ENCODE assay signal across 20 mouse cellular contexts in the genomic region with DNA sequence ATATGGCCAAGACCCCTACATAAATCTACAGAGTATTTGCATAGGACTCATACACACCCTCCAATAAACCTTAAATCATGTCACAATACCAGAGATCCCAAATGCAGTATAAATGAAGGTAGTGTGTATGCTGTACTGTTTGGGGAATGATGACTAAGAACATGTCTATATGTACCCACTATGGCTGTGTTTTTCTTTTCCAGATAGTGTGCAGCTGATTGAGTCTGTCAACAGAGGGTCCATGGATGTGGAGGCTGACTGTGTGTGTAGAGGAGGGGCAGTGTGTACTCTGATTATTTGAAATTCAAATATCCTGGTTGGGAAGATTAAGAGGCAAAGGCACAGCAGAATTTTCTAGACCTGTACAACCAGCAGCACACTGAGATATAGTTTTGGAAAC.
"Had no signal": no experiment of that assay in that cellular context is flagged by ENCODE, and none has a peak within 500 bp of the region (broad histone marks: within the 10 kb centered on the region; RNA-seq: fewer than 3 reads in every experiment).

No protein-coding gene starts in this region.

- H3K9ac ChIP-seq: kidney, embryonic 15.5 days; liver, embryonic 14.5 days; liver, postnatal 0 days; lung, embryonic 14.5 days; midbrain, embryonic 12.5 days; midbrain, embryonic 15.5 days; neural tube, embryonic 12.5 days; neural tube, embryonic 15.5 days had no signal

- H3K4me2 ChIP-seq: kidney, embryonic 15.5 days; lung, embryonic 14.5 days; midbrain, embryonic 12.5 days; midbrain, embryonic 15.5 days; neural tube, embryonic 12.5 days; neural tube, embryonic 15.5 days had no signal

- H3K9me3 ChIP-seq: kidney, embryonic 15.5 days; midbrain, embryonic 12.5 days; midbrain, embryonic 15.5 days; neural tube, embryonic 12.5 days; neural tube, embryonic 15.5 days had no signal

- DNase-seq: kidney, postnatal 10 days; kidney, postnatal 36 days; layer of hippocampus, postnatal 36 days; liver, postnatal 0 days; lung, embryonic 14.5 days; right cerebral cortex, adult 18-20 months; right cerebral cortex, postnatal 14 days; right cerebral cortex, postnatal 4 days; thymus, adult 18-20 months; thymus, postnatal 14 days; thymus, postnatal 4 days had no signal

- H3K27ac ChIP-seq: kidney, embryonic 15.5 days; left cerebral cortex, adult 2 months; liver, embryonic 14.5 days; macrophage; midbrain, embryonic 12.5 days; midbrain, embryonic 15.5 days; neural tube, embryonic 12.5 days; neural tube, embryonic 15.5 days had no signal

- H3K27me3 ChIP-seq: kidney, embryonic 15.5 days; midbrain, embryonic 12.5 days; midbrain, embryonic 15.5 days; neural tube, embryonic 12.5 days; neural tube, embryonic 15.5 days had no signal

- H3K4me1 ChIP-seq: kidney, embryonic 15.5 days; midbrain, embryonic 12.5 days; midbrain, embryonic 15.5 days; neural tube, embryonic 12.5 days; neural tube, embryonic 15.5 days had no signal

- H3K4me3 ChIP-seq: kidney, embryonic 15.5 days; left cerebral cortex, adult 2 months; midbrain, embryonic 12.5 days; midbrain, embryonic 15.5 days; neural tube, embryonic 12.5 days; neural tube, embryonic 15.5 days had no signal

- ATAC-seq: liver, postnatal 0 days; lung, postnatal 0 days; midbrain, embryonic 15.5 days had no signal

- H3K36me3 ChIP-seq: kidney, embryonic 15.5 days; midbrain, embryonic 12.5 days; midbrain, embryonic 15.5 days; neural tube, embryonic 12.5 days; neural tube, embryonic 15.5 days had no signal
